Mouse (Mus musculus) kidney, postnatal 10 days (tissue): ENCODE measurements around the gene Kcnb1.

Source experiments
- DNase-seq: peaks from one replicate; pipeline ENCODE4 v3.0.0; 2021; ENCODE audit warnings: mixed read lengths

Kcnb1 gene

DNA sequence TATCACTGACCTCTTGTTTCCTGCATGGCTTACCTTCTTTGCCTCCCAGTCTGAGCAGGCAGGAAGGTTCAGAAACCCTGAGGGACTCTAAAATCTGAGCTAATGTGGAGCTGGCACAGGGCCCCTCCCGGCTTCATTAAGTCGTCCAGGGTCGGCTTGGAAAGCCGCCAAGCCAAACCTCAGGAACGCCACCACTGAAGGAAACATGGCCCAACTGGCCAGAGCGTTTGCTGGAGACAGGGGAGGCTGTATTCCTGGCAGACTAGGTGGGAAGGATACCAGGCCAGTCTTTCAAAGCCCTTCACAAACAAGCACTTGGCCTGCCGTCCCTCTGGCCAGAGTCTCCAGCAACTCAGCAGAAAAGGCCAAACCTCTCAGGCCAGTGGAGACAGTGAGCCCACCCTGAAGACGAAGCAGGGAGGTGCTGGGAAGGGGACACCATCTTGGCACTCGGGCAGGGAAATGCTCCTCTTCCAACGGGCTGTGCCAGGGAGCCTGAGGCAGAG lies 27.4 kb downstream of the Kcnb1 start:
- peak; percentile 75 for DNase-seq

DNA sequence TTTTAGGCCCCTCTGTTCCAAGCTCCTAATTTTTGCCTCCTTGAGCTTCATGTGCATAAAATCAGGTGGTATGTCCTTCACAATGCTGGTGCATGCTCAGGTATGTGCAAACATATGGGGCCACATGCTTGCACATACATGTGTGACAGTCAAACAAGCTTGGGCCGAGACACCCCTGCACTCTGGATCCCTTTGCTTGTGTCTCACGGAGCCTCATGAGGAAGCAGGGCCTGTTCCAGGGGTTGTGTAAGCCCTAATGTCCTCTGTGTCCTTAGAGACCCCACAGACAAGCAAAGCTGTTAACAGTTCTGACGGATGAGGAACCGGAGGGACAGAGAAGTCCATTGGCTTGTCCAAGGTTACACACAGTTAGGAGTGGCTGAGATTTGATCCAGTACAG lies 30.2 kb downstream of the Kcnb1 start:
- DNase-seq: no peak

DNA sequence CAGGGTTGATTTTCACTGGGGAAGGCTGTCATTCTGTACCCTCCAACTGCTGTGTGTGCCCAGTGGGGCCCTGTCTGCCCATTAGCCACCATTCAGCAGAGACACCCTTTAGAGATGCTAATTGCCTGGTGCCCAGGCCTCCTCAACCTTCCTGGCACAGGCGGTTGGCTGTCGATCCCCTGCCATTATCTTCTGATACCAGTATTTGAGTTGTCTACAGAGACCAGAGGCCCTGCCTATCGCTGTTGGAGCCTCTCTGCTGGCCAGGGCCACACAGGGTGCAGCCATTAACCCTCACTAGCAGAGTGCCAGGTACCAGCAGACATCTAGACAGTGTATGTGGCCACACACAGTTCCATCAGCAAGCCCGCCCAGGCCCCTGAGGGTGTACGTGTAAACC lies 31.2 kb downstream of the Kcnb1 start:
- no peak for DNase-seq

DNA sequence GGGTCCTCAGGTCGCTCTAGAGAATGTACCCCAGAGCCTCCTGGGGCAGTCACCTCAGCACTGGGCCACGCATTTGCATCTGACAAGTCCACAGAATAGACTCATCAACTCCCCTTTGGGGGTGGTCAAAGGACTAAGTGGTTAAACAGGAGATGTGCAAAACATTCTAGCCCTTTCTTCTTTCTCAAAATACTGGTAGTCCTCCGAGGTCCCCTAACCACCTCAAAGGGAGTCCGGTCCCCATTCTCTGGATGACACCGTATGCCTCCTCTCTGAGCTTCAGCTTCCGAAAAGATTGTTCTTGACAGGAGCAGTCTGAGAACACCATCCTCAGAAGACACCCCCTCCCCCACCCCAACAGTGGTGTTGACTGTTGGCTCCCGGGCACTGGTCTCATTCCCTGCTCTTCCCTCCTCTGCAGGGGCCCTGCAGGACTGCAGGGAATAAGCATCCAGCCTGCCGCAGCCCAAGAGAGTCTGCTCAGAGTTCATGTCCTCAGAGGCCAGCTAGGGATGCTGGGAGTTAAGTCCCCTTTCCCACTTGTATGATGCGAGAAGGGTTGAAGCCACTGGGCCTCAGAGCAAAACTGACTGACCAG lies 33.7 kb downstream of the Kcnb1 start:
- DNase-seq: peak; percentile 35

DNA sequence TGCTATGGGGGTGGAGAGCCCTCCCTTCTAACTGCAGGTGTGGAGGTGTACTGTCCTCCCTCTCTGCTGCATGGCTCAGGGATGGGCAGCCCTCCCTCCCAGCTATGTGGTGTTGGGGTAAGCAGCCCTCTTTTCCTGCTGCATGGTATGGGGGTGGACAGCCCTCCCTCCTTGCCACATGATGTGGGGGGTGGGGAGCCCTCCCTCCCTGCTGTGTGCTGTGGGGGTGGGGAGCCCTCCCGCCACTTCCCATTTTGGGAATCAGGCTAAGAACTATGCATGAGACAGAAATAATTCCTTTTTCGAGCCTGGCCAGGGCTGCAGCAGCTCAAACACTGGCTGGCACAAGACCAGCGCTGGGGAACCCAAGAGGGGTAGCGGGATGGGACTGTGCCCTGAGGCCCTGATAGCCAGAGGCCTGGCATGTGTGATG lies 34.4 kb downstream of the Kcnb1 start:
- peak; percentile 40 for DNase-seq

DNA sequence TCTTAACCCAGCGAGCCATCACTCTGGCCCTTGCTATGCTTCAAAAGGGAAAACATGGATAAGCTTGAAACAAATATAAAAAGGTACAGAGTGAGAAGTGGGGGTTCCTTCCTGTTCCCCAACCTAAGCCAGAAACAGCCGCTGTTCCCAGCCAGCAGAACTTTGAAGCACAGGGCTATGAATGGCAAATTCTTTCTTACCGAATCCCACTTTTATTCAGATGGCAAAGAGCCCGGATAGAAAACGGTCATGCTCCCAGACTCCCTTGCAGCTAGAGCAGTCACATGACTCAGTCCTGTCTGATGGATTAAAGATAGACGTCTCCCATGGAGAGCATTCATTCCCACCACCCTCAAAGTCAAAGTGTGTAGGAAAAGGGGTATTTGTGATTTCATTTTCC lies 39.1 kb downstream of the Kcnb1 start:
- DNase-seq: no peak

DNA sequence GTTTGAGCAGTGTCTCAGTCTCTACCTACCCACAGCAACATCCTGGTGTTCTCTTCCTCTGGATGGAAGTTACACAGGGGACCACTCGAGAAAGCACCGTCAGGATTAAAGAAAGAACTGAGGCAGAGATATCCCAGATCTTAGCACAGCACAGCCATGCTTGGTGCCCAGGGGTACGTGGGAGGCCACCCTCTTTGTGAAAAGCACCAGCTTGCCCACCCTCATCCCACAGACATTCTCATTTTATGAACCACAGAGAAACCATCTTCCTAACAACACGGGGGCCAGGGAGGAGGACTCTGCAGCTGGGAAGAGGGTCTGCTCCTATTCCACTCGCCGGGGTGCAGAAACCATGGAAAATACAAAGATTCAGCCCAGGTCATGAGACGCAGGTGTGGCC lies 39.8 kb downstream of the Kcnb1 start:
- DNase-seq: no peak

DNA sequence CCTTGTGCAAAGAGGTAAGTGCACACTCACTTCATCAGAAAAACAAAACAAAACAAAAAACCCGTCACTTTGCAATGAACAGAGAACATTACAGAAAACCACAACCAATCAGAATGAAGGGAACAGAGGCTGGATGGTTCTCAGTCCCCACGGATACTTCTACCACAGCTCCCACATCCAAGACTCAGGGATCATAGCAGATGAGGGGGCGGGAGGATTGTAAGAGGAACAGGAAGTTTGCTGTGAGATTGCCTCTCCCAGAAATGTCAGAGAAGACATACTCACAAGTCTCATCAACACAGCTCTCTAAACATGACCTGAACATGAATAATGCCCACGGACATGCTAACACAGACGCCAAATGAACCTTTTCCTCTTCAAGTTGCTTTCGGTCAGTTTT lies 40.9 kb downstream of the Kcnb1 start:
- no peak for DNase-seq

DNA sequence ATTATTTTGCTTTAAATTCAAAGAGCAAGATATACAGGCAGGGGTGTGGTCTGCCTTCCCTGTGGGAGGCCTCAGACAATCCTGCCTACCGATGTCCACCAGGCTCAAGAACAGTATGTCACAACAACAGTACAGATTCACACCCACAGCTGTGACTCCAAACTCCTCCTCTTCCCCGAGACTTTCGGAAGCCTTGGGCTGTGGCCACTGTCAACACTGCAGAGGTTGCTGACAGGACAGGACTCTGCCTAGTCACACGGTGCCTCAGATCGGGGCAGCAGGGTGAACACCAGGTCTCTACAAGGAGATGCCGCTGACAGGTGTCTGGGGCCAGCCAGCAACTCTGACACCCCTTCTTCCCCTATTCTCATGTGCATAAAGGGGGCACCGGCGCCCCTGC lies 42.2 kb downstream of the Kcnb1 start:
- DNase-seq: peak; percentile 28

DNA sequence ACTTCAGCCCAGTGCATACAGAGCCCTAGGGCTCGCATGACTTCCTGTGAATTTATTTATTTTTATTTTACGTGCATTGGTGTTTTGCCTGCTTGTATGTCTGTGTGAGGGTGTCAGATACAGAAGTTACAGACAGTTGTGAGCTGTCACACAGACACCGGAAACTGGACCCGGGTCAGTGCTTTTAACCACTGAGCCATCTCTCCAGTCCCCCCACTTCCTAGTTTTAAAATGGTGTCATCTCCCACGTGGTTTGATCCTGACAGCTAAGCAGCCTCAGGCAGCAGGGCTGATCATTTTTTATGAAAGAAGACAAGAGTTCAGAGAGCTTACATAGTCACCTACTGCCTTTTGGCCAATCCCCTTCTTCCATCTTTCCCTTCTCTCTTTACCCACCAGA lies 44.1 kb downstream of the Kcnb1 start:
- DNase-seq: peak; percentile 31

DNA sequence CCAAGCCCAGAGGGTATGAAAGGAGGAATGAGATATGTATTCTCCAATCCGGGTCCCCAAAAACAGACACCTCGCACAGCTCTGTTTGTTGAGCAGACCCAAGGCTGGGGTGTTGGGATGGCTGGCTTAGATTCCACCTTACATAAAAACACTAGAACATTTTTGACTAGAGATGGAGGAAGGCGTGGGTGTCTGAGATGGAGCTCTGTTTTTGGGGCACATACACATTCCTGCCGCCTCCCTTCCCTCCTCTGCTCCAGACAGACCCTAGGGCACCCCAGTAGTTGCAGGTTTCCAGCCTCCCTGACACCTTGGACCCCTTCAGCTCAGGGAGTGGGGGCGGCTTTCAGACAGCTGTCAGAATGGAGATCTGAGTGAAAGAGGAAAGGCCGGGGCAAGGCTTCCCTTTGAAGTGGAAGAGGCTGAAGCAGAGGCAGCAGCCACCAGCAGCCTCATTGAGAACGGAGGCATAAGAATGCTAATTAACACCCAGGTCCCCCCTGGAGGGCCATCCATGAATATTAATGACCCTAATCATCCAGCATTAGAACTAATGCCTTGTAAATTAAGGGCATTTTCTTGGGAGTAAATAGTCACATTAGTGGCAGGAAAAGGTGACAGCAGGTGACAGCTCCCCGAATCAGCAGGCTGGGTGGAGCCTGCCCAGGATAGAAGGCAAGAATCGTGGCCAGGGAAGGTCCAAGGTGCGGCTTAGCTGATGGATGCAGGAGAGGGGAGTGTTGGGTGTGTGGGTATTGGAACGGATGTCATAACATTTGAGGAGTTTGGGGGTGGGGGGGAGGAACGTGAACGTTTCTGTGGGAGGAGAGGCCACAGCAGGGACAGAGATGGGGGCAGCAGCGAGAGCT lies 45.3 kb downstream of the Kcnb1 start:
- no peak for DNase-seq

DNA sequence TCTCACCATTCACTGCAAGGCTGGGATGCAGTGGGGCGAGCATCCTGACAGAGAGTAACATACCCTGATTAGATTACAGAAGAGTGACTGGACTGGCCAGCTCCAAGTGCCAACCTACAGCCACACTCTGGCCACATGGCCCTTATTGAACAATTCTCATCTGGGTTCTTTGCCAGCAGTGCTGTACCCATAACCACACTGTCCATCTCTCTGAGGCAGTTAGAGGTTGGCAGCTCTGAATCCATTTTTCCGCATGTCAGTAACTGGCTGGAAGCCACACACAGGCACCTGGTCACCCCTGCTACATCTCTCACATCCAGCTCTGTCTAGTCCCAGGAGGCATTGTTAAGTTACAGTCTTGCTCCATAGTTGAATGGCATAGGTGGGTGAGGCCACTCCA lies 46.0 kb downstream of the Kcnb1 start:
- no peak for DNase-seq

DNA sequence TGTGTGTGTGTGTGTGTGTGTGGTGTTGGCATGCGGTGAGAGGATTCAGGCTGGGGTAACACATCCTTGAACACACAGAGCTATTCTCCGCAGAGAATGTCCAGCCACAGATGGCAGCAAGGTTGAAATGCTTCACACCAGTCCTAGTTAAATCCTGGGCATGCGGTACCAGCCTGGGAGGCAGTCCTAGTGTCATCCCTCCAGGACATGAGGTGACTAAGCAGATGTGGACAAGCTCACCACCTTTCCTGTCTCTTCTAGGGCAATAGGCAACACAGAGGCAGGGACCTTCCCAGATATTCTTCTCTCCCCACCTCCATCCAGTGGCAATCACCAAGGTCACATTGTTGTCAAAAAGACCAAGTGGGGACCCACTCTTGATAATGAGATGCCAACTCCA lies 47.7 kb downstream of the Kcnb1 start:
- no peak for DNase-seq

DNA sequence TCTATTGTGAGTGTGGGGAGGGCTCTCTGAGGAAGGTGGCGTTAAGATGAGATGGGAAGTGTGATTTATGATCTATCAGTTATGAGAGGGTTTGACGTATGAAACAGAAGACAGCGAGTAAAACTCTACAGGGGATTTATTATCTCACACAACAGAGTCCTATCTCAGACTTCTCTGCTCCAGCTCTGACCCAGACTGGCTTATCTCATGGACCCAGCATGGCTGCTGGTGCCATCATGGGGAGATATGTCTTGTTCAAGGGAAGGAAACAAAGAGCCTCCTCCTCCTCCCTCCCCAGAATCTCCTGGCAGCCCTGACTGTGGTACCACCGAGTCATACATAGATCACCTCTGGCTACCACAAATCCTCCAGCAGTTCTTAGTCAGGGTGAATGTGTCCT lies 48.1 kb downstream of the Kcnb1 start:
- DNase-seq: no peak

DNA sequence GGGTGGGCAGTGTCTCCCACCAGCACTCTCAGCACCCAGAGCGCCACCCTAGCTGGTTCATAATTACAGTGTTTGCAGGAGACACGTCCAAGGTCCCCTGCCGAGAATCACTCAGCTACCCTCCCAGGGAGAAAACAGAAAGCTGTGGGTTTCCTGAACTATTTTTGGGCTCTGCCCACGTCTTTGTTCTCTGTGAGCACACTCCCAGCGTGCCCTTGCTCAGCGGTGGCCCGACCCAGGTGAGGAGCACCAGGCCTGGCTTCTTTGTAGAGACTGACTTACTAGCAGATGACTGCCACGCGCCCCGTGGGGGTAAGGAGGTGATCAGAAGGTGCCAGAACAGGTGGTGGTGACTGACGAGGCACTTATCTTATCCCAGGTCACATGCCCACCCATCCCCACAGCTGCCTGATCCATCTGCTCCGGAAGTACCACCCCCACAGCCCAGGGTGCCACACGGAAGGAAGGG lies 50.1 kb downstream of the Kcnb1 start:
- DNase-seq: no peak

DNA sequence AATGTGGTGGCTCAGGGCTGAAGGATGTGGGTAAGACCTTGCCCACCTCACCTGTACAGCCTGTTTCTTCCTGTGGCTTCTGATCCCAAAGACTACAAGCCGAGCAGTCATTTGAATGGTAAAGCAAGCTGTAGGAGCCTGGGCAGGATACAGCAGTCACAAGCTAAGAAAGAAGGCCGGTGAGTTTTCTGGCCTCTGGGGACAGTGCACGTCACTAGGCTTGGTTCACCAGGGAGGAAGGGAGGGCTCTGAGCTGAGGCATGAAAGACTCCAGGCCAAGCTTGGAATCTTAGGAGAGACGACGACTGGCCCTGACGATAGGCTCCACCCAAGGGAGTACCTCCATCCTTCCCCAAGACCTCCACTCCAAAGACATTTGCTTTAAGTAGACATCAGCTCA lies 51.3 kb downstream of the Kcnb1 start:
- DNase-seq: no peak

DNA sequence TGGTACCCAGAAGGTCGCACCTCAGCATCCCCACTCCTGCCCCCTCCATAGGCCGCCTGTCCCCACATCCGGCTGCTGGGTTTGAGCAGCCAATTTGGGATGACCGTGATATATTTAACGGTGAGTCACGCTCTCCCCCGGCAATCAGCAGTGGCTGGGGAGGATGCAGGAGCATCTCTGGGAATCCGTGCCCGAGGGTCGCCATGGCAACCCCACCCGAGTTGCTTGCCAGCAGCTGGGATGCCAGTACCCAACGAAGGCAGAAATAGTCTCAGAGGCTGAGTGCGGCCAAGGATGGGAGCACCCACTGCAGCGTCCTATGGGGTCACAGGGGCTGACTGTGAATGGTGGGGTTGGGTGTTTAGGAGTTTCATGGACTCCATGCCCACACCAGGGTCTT lies 53.0 kb downstream of the Kcnb1 start:
- DNase-seq: no peak

DNA sequence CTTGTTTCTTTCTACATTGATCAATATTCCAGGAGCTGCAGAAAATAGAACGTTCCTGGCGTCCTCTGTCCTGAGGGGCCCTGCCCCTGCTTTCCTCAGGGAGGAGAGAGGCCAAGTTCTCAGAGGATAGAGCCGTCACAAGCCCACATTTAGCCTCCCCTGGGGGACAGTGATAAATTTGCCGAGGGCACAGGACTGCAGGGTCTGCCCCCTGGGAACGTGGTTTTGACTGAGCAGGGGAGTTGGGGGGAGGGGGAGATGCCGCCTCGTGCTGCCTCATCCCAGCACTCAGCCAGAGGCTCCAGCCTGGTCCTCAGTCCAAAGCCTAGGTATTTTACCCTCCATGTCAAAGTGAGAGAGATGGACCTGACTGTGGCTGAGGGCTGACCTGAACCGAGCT lies 57.9 kb downstream of the Kcnb1 start:
- no peak for DNase-seq

DNA sequence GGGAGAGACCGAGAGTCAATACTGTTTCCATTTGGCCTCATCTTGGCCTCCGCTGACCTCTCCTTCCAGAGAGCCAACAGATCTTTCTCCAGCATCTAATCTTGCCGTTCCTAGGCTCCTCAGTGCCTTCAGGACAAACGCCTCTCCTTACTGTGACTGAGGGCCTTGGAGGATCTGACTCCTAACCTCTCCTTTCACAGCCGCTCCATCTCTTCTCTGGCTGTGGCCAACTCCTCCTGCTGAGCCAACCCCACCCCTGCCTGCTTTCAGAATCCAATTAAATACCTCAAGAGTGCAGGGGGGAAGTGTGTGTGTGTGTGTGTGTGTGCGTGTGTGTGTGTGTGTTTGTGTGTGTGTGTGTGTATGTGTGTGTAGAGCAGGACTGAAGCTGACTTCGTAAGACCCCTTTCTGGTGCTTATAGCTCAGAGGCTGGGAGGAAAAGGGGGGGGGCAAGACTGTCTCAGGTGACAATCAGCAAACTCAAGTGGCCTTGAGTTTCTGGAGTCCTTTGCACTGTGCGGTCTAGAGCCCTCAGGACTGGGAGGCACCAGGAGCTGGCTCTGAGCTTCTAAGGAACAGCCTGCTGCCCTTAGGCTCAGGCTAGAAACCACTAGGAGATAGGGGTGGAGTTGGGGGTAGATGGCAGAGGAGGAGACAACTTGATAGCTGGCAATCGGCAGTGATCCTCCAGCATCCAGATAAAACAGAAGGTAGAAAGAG lies 59.7 kb downstream of the Kcnb1 start:
- DNase-seq: peak; percentile 59

DNA sequence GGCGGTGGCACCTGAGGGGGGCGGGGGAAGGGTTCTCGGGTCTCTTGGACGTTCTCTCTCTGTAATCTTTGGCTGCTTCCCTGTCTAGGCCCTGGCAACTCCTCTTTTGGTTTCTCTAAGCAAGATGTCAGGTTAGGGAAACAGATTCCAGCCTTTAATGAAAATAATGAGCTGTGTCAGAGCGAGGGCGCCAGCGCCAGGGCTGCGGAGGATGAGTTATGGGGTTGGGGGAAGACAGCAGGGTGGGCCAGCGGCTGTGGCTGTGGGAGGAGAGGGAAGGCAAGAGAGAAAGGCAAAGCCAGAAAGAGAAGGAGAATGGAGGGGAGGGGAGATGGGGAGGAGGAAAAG lies 60.4 kb downstream of the Kcnb1 start:
- peak; percentile 81 for DNase-seq

DNA sequence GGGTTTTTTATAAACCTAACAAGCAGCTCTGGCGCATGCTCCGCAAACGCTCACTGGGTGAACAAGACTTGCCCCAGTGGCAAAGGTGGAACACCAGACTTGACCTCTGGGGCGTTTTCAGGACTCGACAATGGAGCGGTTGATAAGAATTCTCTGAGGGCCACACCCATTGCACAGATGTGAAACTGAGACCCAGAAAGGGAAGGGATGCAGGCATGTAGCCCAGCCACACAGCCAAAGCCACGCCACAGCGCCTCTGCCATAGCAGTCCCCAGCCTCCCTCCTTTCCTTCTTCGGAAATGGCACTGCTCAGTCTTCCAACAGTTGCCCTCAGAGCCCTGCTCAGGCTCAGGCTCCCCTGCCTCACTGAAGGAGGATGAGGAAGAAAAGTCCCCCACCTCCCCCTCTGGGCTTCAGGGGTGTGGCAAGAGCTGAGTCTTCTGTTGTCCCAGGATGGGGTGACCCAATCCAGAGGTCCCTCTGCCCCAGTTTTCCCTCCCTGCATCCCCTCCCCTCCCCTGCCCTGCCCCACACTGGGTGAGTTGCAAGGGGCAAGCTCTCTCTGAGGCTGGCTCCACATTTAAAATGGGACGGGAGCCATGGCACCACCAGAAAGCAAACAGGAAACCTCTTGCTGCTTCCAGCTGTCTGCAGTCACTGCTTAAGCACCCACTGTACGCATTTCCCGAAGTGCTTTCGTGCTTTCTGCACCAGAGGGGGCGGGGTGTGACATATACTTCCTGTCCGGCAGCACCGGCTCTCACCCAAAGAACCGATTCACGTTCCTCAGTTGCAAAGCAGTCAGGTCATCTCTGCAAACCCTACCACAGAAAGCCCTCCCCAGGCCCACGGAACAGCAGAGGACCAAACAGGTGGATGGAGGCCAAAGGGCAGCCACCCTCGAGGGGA lies 61.0 kb downstream of the Kcnb1 start:
- DNase-seq: peak; percentile 87

DNA sequence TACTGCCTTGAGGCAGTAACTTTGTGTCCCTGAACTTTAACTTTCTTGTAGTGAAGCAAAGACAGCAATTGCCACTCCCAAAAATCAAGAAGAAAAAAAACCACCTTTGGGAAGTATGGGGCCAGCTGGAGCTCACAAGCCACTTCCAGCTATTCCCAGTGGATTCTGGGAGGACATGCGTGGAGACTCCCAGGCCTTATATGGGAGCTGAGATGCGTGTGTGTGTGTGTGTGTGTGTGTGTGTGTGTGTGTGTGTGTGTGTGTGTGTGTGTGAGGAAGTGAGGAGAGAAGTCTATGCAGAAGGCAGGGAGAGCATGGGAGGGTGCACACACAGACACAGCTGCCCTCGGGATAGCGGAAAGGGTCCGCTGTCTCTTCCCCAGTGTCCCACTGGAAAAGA lies 62.6 kb downstream of the Kcnb1 start:
- peak; percentile 74 for DNase-seq

DNA sequence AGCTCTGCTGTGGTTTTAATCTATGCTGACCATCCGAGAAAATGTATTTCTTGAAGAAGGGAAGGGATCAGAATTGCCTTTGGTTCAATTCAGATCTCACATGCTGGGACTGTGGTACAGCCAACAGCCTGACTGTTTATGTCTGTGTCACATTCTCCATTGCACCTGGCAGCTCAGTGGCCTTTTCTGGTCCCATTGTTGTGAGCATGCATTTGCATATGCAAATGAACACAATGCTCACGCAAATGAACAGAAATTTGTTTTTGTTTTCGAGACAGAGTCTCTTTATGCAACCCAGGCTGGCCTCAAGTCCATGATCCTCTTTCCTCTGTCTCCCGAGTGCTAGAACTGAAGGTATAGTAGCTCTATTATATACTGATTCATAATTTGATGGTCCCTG lies 64.2 kb downstream of the Kcnb1 start:
- no peak for DNase-seq
